Mouse (Mus musculus): ENCODE measurements around the gene Sh3tc1. TPM values are rescaled to one million over a fixed set of nuclear protein-coding genes. Genes with fewer than 3 reads are reported as not detected.

The Sh3tc1 gene
- polyA plus RNA-seq, 1 experiment from 2014 or later, result 1.3 TPM

DNA sequence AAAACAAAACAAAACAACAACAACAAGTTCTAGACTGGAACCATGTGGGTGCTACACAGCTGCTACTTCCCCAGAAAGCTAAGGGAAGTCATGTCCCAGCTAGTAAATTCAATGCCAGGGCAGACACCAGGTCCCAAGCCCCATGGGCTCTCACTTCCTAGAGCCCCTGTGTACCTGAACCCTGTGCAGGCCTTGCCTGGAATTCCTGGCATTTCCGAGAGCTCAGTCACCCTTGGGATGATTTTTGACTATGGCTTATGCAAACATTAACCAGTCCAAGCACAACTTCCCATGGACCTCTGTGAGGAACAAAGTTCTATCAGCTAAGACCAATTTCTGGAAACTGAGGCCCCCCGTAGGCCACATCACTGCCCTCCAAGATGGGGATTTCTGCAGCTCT lies 6.3 kb downstream of the Sh3tc1 start:
- Histone ChIP-seq H3K9ac (ENCODE audit: low read length) (no peak overlapping the region), H3K27me3 (replicated peaks; ENCODE audit: control insufficient read depth, insufficient read depth, low read length) (0 out of 2 replicates have a peak, but pooled peaks cover 3% of the 10 kb centered on the region), H3K4me3 (ENCODE audit: low read depth, low read length) (no peak overlapping the region), H3K27ac (ENCODE audit: low read depth, low read length) (no peak overlapping the region), H3K4me1 (ENCODE audit: control insufficient read depth, insufficient read depth, low read length) (no peaks in the 10 kb centered on the region), H3K9me3 (replicated peaks; ENCODE audit: control insufficient read depth, low read length) (no peaks in the 10 kb centered on the region), H3K36me3 (ENCODE audit: control insufficient read depth, insufficient read depth, low read length) (no peaks in the 10 kb centered on the region), H3K4me2 (ENCODE audit: low read length) (no peak overlapping the region)
- 91% methylated on average over 2 of the region's 2 CpGs for WGBS
- DNase-seq (ENCODE audit: low spot score) (no peak), ATAC-seq (no peak)

DNA sequence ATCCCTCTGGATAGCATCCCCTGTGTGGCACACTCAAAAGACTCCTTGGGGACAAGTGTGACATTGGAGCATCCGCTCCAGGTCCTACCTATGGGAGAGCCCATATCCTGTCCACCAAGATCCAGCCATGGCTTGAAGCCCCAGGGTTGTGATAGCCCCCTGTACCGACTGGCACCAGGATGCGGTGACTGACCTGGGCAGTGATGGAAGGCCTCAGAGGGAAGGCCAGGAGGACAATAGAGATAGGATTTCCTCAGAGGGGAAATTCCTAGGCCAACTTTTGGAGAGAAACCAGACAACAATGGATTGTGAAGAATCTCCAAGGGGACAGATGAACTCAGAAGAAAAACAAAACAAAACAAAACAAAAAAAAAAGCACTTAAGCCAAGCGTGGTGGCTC lies 8.8 kb downstream of the Sh3tc1 start:
- Histone ChIP-seq H3K9me3 (replicated peaks; ENCODE audit: control insufficient read depth, low read length) (no peaks in the 10 kb centered on the region), H3K4me2 (ENCODE audit: low read length) (no peak overlapping the region), H3K4me3 (ENCODE audit: low read depth, low read length) (no peak overlapping the region), H3K9ac (ENCODE audit: low read length) (no peak overlapping the region), H3K27ac (ENCODE audit: low read depth, low read length) (no peak overlapping the region), H3K4me1 (ENCODE audit: control insufficient read depth, insufficient read depth, low read length) (no peaks in the 10 kb centered on the region), H3K27me3 (replicated peaks; ENCODE audit: control insufficient read depth, insufficient read depth, low read length) (0 out of 2 replicates have a peak, but pooled peaks cover 3% of the 10 kb centered on the region), H3K36me3 (ENCODE audit: control insufficient read depth, insufficient read depth, low read length) (no peaks in the 10 kb centered on the region)
- WGBS, result 85% methylated on average over 4 of the region's 4 CpGs
- ATAC-seq (no peak), DNase-seq (ENCODE audit: low spot score) (no peak)

DNA sequence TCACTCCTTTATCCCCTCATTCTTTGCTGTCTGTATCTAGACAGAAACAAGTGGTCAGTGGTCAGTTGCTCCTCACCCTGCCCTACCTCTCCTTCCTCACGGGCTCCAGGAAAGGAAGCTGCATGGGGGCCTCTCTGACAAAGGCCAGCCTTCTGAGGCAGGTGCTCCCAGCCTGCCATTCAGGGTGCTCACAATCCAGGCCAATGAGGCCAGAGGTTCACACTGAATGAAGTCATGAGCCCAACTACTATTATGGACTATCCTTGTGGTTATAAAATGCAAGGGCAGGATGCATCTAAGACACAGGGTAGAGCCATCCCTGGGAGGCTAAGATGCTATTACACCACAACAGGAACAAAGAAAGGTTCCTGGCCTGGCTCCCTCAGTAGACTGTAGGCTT lies 9.2 kb downstream of the Sh3tc1 start:
- Histone ChIP-seq H3K4me1 (ENCODE audit: control insufficient read depth, insufficient read depth, low read length) (no peaks in the 10 kb centered on the region), H3K4me3 (ENCODE audit: low read depth, low read length) (no peak overlapping the region), H3K4me2 (ENCODE audit: low read length) (no peak overlapping the region), H3K9ac (ENCODE audit: low read length) (no peak overlapping the region), H3K36me3 (ENCODE audit: control insufficient read depth, insufficient read depth, low read length) (no peaks in the 10 kb centered on the region), H3K9me3 (replicated peaks; ENCODE audit: control insufficient read depth, low read length) (no peaks in the 10 kb centered on the region), H3K27ac (ENCODE audit: low read depth, low read length) (no peak overlapping the region), H3K27me3 (replicated peaks; ENCODE audit: control insufficient read depth, insufficient read depth, low read length) (0 out of 2 replicates have a peak, but pooled peaks cover 3% of the 10 kb centered on the region)
- 57% methylated on average over 1 of the region's 1 CpGs for WGBS
- DNase-seq (ENCODE audit: low spot score) (no peak), ATAC-seq (no peak)

DNA sequence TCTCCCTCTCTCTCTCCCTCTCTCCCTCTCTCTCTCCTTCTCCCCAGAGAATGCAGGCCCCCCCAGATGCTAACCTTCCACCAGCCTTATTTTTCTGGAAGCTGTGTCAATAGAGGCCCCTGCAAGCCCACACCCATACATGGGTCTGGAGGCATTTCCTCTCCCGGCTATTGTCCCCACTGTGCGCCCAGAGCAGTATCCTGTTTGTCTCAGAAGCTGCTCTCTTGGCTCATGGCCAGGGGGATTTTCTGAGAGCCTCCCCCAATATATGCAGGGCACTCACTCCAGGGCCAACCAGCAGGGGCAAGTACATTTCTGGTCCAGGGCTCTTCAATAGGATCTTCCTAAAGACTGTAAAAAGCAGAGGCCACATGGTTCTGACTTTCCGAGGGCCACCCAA lies 9.9 kb downstream of the Sh3tc1 start:
- Histone ChIP-seq H3K9ac (ENCODE audit: low read length) (no peak overlapping the region), H3K36me3 (ENCODE audit: control insufficient read depth, insufficient read depth, low read length) (no peaks in the 10 kb centered on the region), H3K4me3 (ENCODE audit: low read depth, low read length) (no peak overlapping the region), H3K27me3 (replicated peaks; ENCODE audit: control insufficient read depth, insufficient read depth, low read length) (0 out of 2 replicates have a peak, but pooled peaks cover 3% of the 10 kb centered on the region), H3K27ac (ENCODE audit: low read depth, low read length) (peak overlapping the region; percentile 9; the same call in 1 of the 2 replicates), H3K4me2 (ENCODE audit: low read length) (no peak overlapping the region), H3K9me3 (replicated peaks; ENCODE audit: control insufficient read depth, low read length) (no peaks in the 10 kb centered on the region), H3K4me1 (ENCODE audit: control insufficient read depth, insufficient read depth, low read length) (no peaks in the 10 kb centered on the region)
- 78% methylated on average over 3 of the region's 3 CpGs for WGBS
- DNase-seq (ENCODE audit: low spot score) (no peak), ATAC-seq (no peak)

DNA sequence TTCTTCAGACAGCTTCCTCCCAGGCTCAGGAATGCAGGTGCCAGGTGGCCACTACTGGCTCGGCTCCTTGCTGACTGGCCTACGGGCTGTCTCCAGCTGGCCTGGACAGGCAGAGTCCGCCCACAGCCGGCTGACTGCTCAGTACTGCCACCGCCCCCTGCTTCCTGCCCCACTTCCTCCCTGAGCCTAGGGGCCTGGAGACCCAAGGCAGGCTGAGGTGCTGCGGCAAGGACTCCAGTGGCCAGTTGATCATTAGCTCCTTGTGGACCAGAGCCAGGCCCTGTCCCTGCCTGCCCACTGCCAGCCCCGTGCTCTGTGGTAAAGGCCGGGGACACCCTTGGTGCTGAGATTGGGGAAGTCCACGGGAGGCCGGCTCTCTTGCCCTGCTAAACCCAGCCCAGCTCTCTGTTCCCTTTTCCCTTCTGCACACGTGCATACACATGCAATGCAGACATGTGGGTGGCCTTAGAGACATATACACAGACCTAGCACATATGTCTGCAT lies 10.8 kb downstream of the Sh3tc1 start:
- H3K9me3 ChIP-seq (replicated peaks; ENCODE audit: control insufficient read depth, low read length), result no peaks in the 10 kb centered on the region
- no peak overlapping the region for H3K4me3 ChIP-seq (ENCODE audit: low read depth, low read length)
- H3K4me2 ChIP-seq (ENCODE audit: low read length), result no peak overlapping the region
- no peaks in the 10 kb centered on the region for H3K36me3 ChIP-seq (ENCODE audit: control insufficient read depth, insufficient read depth, low read length)
- DNase-seq (ENCODE audit: low spot score) (no peak), ATAC-seq (no peak)
- peak overlapping the region; percentile 9; the same call in 1 of the 2 replicates for H3K27ac ChIP-seq (ENCODE audit: low read depth, low read length)
- H3K9ac ChIP-seq (ENCODE audit: low read length), result no peak overlapping the region
- H3K4me1 ChIP-seq (ENCODE audit: control insufficient read depth, insufficient read depth, low read length), result no peaks in the 10 kb centered on the region
- WGBS, result 70% methylated on average over 11 of the region's 11 CpGs
- H3K27me3 ChIP-seq (replicated peaks; ENCODE audit: control insufficient read depth, insufficient read depth, low read length), result 0 out of 2 replicates have a peak, but pooled peaks cover 1% of the 10 kb centered on the region

DNA sequence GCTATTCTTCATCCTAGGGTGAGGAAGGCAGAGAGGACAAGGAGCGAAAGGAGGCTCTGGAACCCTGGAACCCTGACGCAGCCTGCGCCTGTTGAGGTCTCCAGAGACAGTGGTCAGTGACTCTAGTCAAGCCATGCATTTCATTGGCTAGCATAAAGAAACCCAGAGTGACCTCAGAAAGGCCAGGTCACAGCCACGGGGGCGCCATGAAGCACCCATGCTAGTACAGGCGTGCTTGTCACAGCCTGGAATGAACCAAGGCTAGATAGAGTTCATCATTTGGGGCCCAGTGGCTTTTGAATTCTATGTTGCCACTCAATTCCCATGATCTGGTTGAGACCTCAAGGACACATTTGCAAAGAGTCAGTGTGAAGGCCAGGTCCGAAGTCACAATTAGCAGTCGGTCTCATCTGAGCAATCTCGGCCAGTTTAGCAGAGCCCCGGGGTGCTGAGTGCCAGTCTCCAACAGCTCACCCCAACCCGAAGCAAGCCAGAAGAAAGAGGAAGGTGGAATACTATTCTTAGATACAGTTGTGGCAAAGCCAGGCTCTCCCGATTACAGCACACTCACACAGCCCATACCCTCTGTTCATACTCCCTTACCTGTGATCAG lies 11.3 kb downstream of the Sh3tc1 start:
- Histone ChIP-seq H3K27me3 (replicated peaks; ENCODE audit: control insufficient read depth, insufficient read depth, low read length) (no peaks in the 10 kb centered on the region), H3K9me3 (replicated peaks; ENCODE audit: control insufficient read depth, low read length) (no peaks in the 10 kb centered on the region), H3K4me3 (ENCODE audit: low read depth, low read length) (no peak overlapping the region), H3K27ac (ENCODE audit: low read depth, low read length) (no peak overlapping the region), H3K4me1 (ENCODE audit: control insufficient read depth, insufficient read depth, low read length) (no peaks in the 10 kb centered on the region), H3K9ac (ENCODE audit: low read length) (no peak overlapping the region), H3K36me3 (ENCODE audit: control insufficient read depth, insufficient read depth, low read length) (no peaks in the 10 kb centered on the region), H3K4me2 (ENCODE audit: low read length) (no peak overlapping the region)
- DNase-seq (ENCODE audit: low spot score) (no peak), ATAC-seq (no peak)
- WGBS, result 93% methylated on average over 12 of the region's 12 CpGs

DNA sequence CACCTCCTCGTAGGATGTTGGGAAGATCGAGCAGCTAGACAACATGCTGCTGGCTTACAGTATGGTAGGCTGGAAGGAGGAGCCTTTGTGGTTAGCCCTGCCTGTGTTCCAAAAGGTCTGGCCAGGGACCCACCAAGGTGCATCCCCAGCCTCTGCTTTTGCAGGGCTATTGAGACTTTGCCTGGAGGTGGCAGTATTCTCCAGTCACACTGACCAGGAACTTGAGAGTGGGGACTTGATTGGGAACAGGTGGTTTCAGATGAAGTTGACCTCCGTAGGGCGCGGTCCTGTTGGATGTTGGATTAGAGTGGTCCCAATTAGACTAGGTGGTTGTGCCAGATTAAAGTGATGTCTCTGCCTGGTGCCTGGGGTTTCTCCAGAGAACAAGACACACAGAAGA lies 12.3 kb downstream of the Sh3tc1 start:
- no peak overlapping the region for H3K27ac ChIP-seq (ENCODE audit: low read depth, low read length)
- ATAC-seq (no peak), DNase-seq (ENCODE audit: low spot score) (no peak)
- WGBS, result 94% methylated on average over 5 of the region's 5 CpGs
- no peaks in the 10 kb centered on the region for H3K4me1 ChIP-seq (ENCODE audit: control insufficient read depth, insufficient read depth, low read length)
- H3K4me2 ChIP-seq (ENCODE audit: low read length), result no peak overlapping the region
- H3K27me3 ChIP-seq (replicated peaks; ENCODE audit: control insufficient read depth, insufficient read depth, low read length), result no peaks in the 10 kb centered on the region
- H3K4me3 ChIP-seq (ENCODE audit: low read depth, low read length), result no peak overlapping the region
- no peak overlapping the region for H3K9ac ChIP-seq (ENCODE audit: low read length)
- H3K36me3 ChIP-seq (ENCODE audit: control insufficient read depth, insufficient read depth, low read length), result no peaks in the 10 kb centered on the region
- no peaks in the 10 kb centered on the region for H3K9me3 ChIP-seq (replicated peaks; ENCODE audit: control insufficient read depth, low read length)

DNA sequence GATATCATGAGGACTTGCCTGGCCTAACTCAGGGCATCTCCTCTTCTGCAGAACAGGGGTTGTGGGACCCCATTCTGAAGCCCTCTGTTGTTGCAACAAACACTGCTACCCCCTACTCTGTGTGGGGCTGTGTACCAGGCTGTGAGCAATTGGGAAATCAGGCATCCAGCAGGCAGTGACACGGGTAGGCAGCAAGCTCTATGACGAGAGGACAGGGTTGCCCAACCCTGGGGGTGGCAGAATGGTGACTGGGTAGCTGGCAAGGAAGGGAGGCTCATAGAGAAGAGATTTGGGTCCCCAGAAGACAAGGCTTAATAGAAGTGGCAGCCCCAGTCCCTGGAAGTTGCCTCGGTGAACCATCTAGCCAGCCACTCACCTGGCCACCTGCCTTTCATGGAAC lies 13.9 kb downstream of the Sh3tc1 start:
- H3K4me2 ChIP-seq (ENCODE audit: low read length), result no peak overlapping the region
- H3K36me3 ChIP-seq (ENCODE audit: control insufficient read depth, insufficient read depth, low read length), result no peaks in the 10 kb centered on the region
- H3K9me3 ChIP-seq (replicated peaks; ENCODE audit: control insufficient read depth, low read length), result no peaks in the 10 kb centered on the region
- ATAC-seq, result no peak
- H3K4me3 ChIP-seq (ENCODE audit: low read depth, low read length), result no peak overlapping the region
- no peak overlapping the region for H3K9ac ChIP-seq (ENCODE audit: low read length)
- H3K27ac ChIP-seq (ENCODE audit: low read depth, low read length), result no peak overlapping the region
- DNase-seq (ENCODE audit: low spot score), result no peak
- 69% methylated on average over 3 of the region's 3 CpGs for WGBS
- no peaks in the 10 kb centered on the region for H3K27me3 ChIP-seq (replicated peaks; ENCODE audit: control insufficient read depth, insufficient read depth, low read length)
- H3K4me1 ChIP-seq (ENCODE audit: control insufficient read depth, insufficient read depth, low read length), result no peaks in the 10 kb centered on the region

DNA sequence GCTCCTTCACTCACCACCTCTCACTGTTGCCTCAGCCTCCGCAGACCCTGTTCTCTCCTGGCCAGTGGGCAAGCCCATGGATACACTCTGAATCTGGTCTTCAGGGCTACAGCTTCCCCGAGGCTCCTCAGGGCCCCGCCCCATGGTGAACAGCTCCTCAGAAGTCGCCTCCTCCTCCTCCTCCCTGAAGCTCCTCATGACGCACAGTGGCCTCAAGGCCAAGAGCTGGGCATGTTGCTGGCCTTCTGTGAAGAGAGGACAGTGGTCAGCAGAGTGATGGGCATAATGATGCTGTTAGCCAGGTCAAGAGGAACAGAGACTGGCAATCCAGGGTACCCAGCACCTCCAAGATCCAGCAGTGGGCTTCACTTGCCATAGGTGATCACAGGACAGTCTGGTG lies 15.9 kb downstream of the Sh3tc1 start:
- Histone ChIP-seq H3K4me3 (ENCODE audit: low read depth, low read length) (no peak overlapping the region), H3K27me3 (replicated peaks; ENCODE audit: control insufficient read depth, insufficient read depth, low read length) (no peaks in the 10 kb centered on the region), H3K4me2 (ENCODE audit: low read length) (no peak overlapping the region), H3K9me3 (replicated peaks; ENCODE audit: control insufficient read depth, low read length) (no peaks in the 10 kb centered on the region), H3K36me3 (ENCODE audit: control insufficient read depth, insufficient read depth, low read length) (no peaks in the 10 kb centered on the region), H3K9ac (ENCODE audit: low read length) (no peak overlapping the region), H3K4me1 (ENCODE audit: control insufficient read depth, insufficient read depth, low read length) (no peaks in the 10 kb centered on the region), H3K27ac (ENCODE audit: low read depth, low read length) (no peak overlapping the region)
- DNase-seq (ENCODE audit: low spot score) (no peak), ATAC-seq (no peak)
- 74% methylated on average over 5 of the region's 5 CpGs for WGBS

Data from forebrain, embryonic 14.5 days (tissue).